Mouse (Mus musculus) brain, embryonic 14.5 days (tissue): ENCODE results near the gene Baiap2.

Experiments
- CTCF ChIP-seq: fragments of 200-500 bp; IDR thresholded peaks from 2 replicates; pipeline ENCODE4 v1.5.1; 2012; ENCODE audit warnings: inconsistent platforms, mild to moderate bottlenecking, moderate library complexity, borderline replicate concordance; ENCODE audit not compliant: insufficient read depth, insufficient read length; ENCODE audit errors: extremely low read depth
- POLR2A ChIP-seq: fragments of 200-500 bp; IDR thresholded peaks from 2 replicates; pipeline ENCODE4 v1.6.1; 2012; ENCODE audit warnings: mild to moderate bottlenecking, inconsistent platforms, borderline replicate concordance; ENCODE audit not compliant: poor library complexity, insufficient read depth, insufficient read length, severe bottlenecking; ENCODE audit errors: extremely low read depth

- TF ChIP-seq POLR2A = no peak
- no peak for TF ChIP-seq CTCF
These were observed 106.5 kb downstream of the Baiap2 start for GRCm38 (mm10) chr11:120049067-120049466.
